Mouse (Mus musculus): ENCODE data around the gene Rai1.

GRCm38 (mm10) chr11:60229821-60230220 is 125.0 kb downstream of the Rai1 start:
- TF ChIP-seq CTCF (IDR thresholded peaks at IDR 0.05; ENCODE audit: control insufficient read depth, insufficient read depth, insufficient replicate concordance, low read depth, low read length) = no peak
- TF ChIP-seq POLR2A (IDR thresholded peaks at IDR 0.05; ENCODE audit: control insufficient read depth, low read depth, low read length) = no peak
